Mouse (Mus musculus) embryo, embryonic 11 days (tissue): Measurements from ENCODE around the gene E130114P18Rik.

Experiments
- DNase-seq: peaks from one replicate; pipeline ENCODE4 v3.0.0-alpha.2; 2015

The E130114P18Rik gene

DNA sequence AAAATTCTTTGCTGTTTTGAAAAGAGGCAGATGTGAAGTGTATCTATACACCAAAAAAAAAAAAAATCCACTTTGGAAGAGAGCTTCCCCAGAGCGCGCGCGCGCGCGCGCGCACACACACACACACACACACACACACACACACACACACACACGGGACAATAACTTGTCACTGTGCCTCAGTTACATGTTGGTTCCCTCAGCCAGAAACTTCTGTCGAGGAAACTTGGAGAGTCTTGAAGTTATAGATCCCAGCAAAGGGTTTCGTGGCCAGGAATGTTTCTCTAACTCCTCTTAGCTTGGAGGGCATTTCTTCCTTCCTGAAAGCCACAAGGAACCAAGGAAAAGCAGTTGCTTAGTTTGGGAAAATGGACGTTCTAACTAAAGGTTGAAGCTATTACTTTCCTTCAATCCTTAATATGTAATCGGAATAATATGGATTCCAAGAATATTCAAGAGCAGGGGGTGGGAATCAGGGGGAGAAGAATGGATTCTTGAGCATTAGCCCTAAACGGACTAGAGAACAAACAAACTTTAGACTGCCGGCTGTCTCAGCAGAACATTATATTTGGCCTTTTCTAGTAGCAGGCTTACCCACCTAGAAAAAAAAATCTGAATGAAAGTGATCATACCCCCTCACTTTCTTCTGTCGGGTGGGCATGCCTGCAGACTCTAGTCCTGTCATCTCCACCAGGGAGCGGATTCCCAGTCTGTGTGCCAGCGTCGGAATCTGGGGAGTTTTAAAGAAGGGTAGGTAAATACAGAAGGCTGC lies 2.2 kb downstream of the E130114P18Rik start:
- peak; percentile 57 for DNase-seq

DNA sequence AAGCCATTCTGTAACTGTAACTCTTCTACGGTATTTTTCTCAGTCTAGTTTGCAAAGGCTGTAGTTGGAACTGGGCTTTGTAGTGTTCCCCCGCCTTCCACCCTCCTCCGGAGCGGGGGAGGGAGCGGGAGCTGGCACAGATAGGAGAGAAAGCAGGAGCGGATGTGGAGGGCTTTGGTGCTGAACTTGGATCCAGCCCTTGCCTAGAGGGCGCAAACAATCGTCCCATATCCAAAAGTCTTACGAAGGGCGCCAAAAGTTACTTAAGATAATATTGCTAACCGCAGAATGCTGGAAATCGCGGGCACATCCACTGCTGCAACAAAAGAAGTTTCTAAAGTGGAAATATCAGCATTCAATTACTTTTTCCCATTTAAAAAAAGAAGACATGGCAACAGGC lies 2.8 kb downstream of the E130114P18Rik start:
- peak; percentile 87 for DNase-seq

DNA sequence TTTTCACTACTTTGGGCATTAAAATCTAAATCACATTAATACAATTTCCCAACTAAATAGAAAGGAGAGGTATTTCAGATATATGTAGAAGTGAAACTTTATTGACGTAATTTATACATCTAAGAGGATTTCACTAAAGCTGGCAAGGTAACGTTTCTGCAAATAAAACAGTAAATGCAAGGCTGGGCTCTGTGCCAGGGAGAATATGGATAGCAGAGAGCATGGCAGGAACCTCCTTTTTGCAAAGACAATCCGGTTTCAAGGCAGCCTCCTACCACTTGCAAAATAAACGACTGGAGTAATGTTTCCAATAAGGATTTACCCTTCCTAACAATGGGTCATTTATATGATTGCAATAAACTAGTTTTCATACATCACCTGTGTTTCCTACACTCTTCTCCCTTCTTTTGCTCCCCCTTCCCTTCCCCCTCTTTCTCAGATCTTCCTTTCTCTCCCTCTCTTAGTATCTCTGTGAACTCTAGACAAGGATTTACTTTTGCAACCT lies 3.4 kb downstream of the E130114P18Rik start:
- no peak for DNase-seq

DNA sequence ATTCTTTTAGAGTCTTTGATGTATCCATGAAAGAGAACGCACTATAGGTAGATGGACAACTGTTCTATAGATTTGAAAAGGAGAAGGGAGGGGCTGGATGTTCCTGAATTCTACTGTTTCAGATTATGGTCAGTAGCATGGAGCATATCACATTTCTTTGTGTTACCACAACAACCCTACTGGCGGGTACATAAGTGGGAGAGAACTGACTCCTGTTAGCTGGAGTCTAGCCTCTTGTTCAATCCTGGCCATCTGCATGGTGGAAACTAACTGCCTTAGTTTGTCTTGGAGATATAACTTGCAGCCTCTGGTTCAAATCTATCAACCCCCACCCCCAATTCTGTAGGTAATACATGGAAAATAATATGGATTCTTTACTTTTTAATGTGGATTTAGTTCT lies 4.1 kb downstream of the E130114P18Rik start:
- DNase-seq, result no peak

DNA sequence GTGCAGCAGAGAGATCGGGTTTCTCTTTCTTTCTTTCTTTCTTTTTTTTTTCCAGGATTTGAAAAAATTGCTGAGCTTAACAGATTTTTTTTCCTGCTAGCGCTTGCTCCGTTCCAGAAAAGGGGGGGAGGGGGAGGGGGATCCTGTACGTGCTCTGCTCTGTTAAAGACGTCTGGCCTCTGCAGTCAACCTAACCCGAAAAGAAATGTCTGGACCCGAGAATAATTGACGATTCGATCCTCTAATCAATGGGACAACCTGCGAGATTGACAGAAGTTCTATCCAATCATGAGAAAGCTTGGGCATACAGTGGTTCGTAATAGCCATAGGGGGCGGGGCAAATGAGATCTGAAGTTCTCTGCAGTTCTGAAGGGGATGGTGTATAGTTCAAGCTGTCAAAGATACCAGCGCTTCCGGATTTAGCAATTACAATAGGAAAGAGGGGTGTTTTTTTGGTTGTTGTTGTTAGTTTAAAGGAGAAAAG lies 4.7 kb downstream of the E130114P18Rik start:
- peak; percentile 97 for DNase-seq

DNA sequence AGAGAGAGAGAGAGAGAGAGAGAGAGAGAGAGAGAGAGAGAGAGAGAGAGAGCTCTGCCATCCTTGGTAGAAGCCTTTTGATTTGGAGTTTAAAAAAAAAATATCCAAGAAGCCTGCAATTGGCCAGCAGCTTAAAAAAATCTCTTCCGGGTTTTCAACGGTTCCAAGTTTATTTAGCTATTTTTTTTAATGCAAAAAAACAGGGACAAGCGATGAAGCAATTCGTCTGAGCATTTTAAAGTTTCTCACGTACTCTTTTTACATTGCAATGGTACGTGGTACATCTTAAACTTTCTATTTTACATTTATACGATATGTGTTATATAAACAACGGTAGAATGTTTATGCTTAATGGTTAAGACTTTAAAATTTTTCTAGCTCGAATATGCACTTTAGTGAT lies 5.2 kb downstream of the E130114P18Rik start, which contains the start of gene Nfia:
TSS of gene Nfia (plus strand) at position 94 of the 400 bp plus-strand sequence.
- peak; percentile 58 for DNase-seq

DNA sequence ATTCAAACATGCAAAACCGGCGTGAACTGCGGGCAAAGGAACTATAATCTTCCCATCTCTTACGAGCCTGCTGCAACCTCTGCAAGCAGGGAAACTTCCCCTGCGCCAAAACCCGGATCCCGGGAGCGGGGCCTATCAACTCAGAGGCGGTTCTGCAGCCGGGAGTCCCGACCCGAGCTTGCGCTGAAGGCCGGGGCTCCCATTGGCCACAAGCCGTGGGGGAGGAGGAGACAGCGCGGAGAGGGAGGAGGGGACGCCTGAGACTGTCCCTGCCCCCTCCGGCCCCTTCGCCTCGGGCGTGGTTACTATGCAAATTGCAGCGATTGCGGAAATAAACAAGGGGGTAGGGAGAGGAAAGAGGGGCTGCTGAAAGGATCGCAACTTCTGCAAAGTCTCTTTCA lies 5.8 kb downstream of the E130114P18Rik start:
- DNase-seq, result peak; percentile 98

DNA sequence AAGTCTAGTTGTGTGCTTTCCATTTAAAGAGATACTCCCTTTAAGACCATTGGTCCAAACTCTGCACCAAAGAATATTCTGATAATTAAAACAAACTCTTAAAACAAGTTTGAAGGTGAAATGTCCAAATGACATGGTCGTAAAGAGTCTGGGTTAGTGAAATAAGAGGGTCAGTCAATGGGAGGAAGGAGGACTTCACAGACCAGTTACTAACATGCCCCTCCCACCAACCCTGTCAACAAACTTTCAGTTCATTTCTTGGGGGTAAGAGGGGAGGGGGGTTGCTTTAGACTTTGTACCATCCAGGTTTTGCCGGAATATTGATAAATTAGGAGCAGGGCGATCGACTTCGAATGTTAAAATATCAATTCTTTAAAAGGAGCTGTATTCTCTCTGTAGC lies 6.5 kb downstream of the E130114P18Rik start:
- peak; percentile 27 for DNase-seq

DNA sequence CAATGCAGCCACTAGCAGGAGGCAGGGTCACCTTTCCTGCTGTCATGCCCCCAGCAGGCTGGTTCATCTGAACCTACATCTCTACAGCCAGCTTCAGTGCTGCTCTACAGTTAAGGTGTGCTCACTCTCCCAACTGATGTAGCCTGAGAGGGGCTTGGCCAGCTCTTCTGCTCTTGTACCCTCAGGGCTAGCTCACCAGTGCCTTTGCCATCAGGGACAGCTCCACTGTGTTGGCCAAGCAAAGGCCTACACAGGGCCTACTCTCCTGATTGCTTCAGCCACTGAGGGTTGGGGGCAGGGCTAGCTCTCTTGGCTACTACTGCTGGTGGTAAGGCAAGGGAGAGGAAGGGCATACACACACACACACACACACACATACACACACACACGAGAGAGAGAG lies 8.0 kb downstream of the E130114P18Rik start:
- no peak for DNase-seq

DNA sequence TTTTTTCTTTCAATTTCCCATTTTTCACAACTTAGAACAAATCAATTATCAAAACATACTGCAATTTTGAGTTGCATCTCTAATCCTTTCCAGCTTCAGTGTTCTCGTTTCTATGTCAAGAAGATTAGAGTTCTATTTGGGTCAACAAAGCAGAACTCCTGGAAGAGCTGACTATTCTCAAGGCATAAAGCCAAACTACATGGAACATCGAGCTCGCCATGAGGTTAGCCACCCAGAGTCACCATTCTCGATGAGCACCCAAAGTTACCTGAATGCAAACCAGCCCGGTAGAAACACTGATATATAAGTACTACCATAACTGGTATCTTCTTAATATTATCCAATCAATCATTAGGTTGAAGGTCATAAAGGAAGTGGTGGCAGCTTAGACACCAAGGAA lies 10.4 kb downstream of the E130114P18Rik start:
- DNase-seq, result no peak

DNA sequence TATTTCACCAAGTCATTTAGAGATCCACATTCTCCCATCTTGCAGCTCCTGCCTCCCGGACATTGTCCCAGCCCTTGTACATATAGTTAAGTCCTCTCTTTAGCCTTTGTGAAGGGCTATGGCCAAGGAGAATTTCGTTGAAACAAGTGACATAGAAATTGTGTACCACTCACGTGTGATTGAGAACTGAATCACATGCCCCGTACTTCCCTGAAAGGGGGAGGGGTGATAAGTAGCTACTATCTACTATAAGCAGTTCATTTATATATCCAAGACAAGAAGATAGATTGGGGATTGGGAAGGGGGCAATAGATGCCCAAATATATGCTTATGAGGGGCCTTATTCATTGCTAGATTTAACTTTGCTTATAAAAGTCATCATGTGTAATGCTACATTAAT lies 10.9 kb downstream of the E130114P18Rik start:
- DNase-seq, result no peak

DNA sequence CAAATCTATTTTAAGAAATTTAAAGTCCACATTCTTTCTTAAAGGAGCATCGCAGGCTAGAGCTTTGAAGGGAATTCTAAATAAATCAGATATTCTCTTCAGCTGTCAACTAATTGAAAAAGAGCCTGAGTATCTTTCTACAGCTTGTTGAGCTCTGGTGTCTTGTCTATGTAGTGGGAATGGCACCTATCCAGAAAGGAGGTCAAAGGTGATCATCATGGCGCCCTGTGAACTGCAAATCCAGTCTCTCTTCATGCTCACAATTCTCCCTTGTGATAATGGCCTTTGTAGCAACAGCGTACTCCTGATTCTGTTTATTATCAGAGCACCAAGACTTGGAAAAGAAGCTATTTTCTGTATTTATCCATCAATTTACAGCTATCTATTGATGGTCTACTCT lies 11.8 kb downstream of the E130114P18Rik start:
- no peak for DNase-seq

DNA sequence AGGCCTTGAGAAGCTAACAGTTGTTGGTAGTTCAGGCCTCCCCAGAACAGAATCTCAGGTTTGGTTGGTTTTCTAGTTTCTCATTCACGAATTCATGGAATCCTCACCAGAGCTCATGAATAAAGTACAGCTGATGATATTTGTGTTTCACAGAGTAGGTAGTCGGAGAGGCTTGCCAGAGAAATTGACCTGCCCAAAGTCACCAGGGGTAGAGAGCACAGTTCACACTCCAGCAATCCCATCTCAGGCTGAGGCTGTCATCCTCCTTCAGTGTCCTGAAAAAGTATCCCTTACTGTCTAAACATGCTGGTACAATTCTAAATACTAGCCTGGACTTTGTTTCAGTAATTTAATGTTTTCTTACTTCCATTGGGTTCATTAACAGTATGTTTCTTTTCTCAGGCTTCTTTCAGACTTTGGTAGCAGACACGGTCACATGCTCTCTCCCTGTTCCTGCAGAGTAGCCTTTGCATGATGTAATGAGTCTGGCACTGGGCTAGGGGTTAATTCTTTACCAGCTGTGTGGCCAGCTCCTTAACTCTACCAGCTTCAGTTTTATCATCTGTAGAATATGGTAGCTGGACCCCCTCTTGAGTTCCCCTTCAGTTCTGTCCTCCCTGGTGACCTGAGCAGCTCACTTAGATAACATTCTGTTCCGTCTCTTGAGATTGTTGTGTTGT lies 12.4 kb downstream of the E130114P18Rik start:
- DNase-seq, result no peak

DNA sequence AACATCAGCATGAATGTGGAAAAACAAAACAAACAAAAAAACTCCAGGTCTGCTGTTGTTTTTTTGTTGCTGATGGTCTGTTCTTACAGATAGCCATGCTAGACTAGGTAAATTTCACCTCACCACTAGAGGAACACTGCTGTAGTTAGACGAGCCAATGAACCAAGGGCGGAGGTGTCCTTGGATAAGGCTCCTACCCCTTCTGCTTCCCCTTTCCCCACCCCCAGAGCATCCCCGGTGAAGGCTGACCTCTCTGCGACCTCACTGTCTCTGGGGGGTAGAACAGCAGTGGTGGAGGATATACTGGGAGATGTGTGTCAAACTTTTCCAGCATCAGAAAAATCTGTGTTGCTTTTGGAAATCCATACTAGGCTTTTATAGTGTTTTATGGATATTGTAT lies 13.3 kb downstream of the E130114P18Rik start:
- DNase-seq, result no peak

DNA sequence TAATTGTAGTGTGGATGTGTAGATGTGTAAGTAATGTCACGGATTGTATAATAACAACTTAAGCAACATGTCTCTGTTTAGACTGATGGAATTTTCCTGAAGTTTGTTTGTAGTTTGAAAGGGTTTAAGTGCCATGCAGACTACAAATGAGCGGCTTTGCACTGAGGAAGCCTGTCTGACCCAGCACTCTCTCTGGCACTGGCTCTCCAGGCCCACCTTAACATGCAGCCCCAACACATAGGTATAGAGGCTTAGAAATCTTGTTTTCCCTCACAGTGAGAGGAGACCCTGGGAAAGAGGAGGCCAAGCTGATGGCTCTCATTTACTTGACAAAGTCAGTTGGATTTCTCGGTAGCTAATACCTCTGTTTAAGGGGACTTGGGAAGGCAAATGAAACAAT lies 19.2 kb downstream of the E130114P18Rik start:
- no peak for DNase-seq

DNA sequence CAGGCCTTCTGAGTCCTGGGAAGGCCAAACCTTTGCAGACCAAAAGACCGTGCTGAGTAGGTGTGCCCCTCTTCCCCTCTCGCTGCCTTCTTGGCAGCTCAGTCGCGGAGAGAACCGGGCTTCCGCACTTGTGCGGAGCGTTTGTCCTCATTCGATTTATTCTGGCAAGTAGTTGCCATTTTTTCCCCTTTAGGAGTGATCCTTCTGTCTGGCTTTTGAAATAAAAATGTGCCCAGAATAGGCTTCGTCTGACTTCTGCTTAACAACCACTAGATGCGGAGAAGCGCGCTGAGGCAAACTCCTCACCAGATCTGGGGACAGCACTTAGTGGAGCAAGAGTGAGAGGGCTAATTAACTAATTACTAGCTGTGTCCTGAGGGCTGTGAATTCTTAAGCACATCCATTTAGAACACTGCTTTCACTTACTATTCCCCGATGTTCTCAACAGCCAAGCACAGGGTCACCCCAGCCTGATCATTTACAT lies 19.9 kb downstream of the E130114P18Rik start:
- DNase-seq, result peak; percentile 67

DNA sequence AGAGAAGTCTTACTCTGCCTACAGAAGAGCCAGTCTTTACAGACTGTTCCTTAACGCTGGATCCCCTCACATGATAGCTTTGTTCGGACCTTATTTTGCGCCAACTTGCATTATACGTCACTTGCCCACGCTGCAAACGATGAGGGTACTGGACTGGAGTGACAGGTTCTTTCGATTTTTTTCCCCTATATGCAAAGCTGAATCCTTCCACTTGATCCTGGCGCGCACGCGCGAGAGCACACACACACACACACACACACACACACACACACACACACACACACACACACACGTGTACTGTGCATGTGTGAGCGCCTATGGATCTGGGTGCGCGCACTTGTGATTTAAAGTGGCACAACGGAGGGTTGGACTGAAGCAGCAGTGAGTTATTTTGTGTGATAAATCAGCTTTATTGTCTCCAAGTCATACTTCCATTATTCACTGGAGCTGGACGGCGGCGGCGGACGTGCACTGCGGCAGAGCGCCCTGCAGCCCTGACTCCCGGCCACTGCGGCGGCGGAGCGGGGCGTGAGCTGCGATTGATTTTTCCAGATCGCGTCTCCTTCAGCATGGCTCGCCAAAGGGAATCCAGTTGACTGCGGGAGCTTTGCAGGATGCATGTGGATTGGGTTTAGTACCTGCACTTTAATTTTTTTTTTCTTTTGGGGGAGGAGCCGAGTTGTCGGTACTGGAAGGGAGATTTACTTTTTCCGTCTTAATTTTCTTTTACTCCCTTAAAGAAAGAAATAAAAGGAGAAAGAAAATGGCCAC lies 20.5 kb downstream of the E130114P18Rik start:
- DNase-seq, result peak; percentile 88

DNA sequence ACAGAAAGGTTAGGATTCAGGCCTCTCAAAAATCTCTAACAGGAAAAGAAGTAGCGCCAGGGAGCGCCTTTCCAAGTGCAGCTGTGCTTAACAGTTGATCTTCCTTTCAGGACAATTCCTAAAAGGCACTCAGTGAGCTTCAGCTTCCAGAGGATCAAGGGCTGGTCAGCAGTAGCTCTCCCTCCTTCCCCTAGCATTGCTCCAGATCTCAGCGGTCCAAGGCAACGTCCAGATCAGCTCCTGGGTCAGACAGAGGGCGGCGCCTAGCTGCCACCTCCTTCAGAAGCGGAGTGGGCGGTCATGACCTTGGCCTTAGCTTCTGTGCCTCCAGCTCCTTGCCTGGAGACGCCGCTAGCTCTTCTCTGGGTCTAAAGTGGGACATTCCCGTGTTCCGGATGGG lies 23.6 kb downstream of the E130114P18Rik start:
- DNase-seq, result peak; percentile 70

DNA sequence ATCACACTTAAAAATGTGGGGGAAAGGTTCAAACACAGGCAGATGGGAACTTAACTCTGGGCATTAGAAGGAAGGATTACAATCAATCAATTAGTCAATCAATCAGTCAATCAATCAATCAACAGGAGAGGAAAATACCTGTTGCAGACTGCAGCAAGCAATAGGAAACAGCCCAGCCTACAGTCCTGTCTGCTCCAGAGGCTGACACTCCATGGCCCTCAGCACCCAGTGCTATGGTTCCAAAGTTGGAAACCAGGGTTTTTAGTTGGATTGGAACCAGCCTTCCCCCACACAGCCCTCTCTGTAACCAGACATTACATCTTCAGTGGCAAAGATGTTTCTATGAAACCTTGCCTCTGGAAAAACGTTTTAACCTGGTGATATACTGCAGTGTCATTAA lies 24.4 kb downstream of the E130114P18Rik start:
- DNase-seq, result no peak

DNA sequence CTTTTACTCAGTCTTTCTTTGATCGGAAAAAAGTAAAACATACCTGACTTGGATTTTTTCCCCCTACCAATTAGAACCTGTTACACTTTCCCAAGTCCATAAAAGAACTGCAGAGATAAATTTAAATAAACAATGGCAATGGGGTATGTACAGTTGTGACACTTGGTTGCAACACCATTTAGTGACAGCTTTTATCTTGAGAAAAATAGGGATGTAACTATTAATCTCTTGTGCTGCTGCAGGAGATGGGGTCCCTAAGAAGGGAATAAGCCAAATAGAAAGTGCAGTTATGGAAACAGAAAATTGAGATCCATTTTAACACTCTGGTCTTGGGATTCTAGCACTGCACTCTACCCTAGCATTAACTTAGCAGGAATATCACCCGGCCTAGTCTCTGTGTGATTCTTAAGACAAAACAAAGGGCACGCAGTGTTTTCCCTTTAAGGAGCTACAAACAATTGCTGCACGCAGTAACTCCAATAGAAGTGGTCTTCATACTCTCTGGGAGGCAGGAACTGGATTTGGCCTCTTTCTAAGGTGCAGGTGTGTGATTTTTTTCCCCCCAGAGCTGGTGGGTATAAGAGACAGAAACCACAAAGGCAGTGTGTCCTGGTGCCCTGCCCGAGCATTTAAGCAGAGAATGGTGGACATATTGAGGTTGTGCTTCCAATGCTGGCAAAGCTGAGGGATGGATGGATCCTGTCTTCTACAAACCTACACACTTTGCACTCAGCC lies 25.4 kb downstream of the E130114P18Rik start:
- DNase-seq, result no peak

DNA sequence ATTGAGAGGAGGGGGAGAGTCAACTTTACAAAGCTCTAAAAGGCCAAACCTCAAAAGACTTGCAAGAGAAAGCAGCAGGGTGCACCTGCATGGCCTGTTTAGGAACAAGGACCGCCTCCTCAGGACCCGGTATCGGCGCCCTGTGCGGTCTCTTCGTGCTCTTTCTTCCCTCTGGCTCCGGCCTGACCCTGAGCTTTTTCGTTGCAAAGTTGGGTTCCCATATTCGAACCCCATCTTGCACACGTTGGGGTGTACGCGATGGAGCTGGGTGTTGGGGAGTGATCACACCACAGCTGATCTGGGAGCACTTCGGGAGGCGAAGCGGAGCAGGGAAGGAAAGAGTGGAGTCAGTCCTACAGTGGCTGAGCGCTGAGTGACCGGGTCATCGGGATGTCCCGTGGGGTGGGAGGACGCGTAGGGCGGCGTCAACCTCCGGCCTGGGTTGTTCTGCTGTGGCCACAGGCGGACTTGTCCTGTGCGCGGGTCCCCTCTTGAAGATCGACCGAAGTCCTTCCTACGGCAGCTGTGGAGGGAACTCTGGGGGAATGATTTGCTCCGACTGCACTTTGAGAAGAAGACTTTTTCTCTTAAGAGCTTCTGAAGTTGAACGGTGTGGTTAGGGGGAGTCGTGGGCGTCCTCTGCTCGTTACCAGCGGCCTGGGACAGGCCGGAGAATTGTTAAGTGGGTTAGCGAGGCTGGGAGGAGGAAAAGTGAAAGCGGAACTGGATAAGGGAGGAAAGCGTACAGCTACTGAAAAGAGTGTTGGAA lies 26.2 kb downstream of the E130114P18Rik start:
- DNase-seq, result peak; percentile 67
